Mouse (Mus musculus): ENCODE measurements around the gene Mtfr1l.

The Mtfr1l gene
- long read RNA-seq, experiment 1, transcript Mtfr1l-201 (7 exons, 2,025 nt), result minor isoform, 83 of 255 reads
- long read RNA-seq, experiment 1, transcript Mtfr1l-202 (7 exons, 1,969 nt), result major isoform, 99 of 255 reads
- long read RNA-seq, experiment 1, partial matches to known transcripts, result 48 of 255 reads
- long read RNA-seq, experiment 1, other reads (novel, unspliced or antisense), result 24 of 255 reads
- long read RNA-seq, experiment 2, transcript Mtfr1l-201 (7 exons, 2,025 nt), result minor isoform, 85 of 259 reads
- long read RNA-seq, experiment 2, transcript Mtfr1l-202 (7 exons, 1,969 nt), result major isoform, 98 of 259 reads
- long read RNA-seq, experiment 2, partial matches to known transcripts, result 47 of 259 reads
- long read RNA-seq, experiment 2, other reads (novel, unspliced or antisense), result 28 of 259 reads

DNA sequence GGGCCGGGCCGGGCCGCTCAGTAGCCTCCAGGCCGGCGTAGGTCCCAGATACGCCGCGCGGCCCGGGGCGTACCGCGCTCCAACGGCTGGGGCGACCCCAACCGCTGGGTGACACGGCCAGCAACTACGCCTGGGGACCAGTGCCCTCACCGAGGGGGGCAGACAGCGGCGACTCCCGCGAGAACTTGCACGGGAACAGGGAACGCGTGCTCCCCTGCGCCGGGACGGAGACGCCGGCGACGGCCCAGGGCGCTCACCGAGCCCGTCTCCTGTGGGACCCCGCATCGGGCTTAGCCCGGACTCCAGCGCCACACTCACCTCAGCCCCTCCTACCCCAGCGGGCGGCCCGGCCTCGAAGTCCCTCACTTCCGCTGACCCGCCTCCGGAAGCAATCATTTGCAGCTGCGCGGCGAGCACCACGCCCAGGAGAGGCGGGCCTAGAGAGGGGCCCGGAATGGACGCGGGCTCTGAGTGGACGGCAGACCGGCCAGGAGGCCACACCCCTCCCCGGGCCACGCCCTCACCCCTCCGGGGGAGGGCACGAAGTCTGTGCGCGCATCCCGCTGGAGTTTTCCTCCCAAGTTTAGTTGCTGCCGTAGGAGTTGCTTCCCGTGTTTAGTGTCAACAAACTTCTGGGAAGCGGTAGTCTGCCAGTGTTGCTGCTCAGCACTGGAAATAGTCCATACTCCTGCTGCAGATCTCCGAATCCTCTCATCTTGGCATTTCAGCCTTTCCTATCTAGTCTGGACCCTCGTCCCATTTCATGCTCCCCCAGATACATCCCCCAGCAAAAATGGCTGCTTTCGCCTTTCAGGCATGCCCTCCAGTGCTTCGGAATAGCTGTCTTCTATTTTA, at the start of gene Mtfr1l:
TSS of gene Mtfr1l (minus strand) at position 456 of the 855 bp plus-strand sequence.
- intact Hi-C loops (cut with DNase I), result no loop called here

DNA sequence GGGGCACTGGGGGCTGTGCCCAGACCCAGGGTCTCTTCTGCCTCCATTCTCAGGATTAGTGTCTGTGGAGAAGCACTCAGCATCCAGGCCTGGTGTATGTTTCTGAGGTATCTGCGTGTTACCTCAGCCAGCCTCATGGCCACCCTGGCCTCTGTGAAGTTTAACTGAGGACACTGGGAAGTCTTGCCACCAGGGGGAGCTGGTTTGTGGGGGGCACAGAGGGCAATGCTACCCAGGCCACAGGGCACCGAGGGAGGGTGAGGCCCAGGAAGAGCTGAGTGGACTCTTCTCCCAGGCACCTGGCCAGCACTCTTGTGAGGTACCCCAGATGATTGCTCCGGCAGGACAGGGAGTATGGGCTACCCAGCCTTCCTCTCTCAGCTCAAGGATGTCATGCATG, 48.3 kb upstream of the Mtfr1l start:
- intact Hi-C loops (cut with DNase I), result loop anchor here (10.0 kb wide), 1 partner anchor 121 kb away; the partner anchor contains the start of gene Man1c1

DNA sequence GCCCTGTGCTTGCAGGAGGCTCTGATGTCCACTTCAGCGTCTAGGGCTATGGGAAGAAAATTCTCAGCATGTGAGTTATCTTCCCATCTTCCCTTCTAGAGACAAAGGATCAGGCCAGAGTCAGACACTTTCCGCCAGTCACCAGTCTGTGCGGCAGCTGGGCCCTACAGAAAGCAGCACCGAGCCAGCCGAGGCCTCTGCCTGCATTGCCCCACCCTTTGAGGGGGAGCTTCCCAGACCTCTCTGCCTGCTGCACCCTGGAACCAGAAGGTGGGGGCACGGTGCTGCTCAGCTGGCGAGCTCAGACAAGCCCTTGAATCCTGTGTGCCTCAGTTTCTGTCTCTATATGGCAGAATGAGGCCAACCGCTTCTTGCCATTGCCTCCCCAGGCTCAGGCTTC, 46.2 kb upstream of the Mtfr1l start:
- intact Hi-C loops (cut with DNase I), result loop anchor here (10.0 kb wide), 1 partner anchor 123 kb away; the partner anchor contains the start of gene Man1c1

DNA sequence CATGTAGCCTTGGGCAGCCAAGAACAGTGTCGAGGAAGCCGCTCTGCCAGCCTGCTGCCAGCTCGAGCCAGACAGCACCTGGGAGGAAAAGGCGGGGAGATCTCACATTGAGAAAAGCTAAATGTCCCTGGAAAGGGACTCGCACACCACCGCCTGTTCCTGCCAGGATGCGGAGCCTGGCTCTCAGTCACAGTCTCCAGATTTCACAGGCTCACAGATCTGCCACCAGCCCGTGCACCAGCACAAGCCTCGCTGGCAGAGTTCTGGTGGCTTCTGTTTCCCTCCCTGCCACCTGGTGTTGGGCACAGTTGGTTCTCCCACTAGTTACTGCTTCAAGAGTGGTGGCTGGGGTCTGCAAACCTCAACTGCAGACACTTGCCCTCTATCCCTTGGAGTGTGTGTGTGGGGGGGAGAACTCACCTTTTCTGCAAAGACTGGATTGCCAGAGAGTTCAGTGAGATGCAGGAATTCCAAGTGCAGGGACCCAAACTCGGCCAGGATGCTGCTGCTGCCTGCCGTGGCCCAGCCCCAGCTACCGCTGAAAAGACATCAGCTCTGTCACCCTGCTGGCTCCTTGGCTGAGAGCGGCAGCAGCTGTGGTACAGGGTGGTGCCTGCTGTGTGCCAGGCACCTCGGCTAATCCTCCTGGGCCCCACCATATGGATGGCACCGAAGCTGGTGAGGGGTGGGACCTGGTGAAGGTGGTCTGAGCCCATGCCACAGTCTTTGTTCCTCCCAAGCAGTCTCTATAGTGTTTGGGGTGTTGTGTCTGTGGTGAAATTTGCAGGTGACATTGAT, 45.4 kb upstream of the Mtfr1l start:
- intact Hi-C loops (cut with DNase I), result loop anchor here (10.0 kb wide), 1 partner anchor 124 kb away; the partner anchor contains the start of gene Man1c1

DNA sequence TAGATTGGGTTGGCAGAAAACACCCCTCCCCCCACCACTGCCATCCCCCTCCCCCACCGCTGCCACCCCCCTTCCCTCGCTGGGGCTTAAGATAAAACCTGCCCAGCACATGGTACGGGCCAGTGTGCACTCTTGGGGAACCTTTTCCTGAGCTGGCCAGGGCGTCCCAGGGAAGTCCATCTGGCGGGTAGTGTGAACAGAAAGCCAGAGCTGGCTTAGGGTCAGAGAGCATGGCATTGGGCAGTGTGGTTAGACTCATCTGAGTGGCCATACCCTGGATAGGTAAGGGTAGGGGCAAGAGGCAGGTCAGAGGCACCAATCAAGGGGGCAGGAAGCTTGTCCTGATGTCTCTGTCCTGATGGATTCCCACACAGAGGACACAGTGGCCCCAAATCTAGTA, 44.4 kb upstream of the Mtfr1l start:
- intact Hi-C loops (cut with DNase I), result loop anchor here (10.0 kb wide), 1 partner anchor 125 kb away; the partner anchor contains the start of gene Man1c1

DNA sequence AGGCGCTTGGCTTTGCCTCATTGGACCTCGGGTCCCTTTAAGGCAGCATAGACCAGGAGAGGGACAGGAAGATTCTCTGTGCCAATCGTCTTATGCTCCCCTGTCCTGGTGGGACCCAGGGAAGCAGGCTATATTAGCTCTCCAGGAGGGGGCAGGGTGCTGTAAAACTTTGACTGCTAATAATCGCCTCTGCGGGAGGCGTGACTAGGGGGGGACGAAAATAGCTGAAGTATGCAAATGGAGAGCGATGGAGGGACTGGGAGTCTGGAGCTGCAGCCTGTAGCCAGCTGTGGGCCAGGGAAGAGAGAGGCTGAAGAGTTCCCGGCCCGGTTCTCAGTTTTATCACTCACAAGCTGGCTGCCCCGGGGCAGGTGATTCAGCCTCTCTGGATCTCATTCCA, 44.0 kb upstream of the Mtfr1l start:
- intact Hi-C loops (cut with DNase I), result no loop called here

DNA sequence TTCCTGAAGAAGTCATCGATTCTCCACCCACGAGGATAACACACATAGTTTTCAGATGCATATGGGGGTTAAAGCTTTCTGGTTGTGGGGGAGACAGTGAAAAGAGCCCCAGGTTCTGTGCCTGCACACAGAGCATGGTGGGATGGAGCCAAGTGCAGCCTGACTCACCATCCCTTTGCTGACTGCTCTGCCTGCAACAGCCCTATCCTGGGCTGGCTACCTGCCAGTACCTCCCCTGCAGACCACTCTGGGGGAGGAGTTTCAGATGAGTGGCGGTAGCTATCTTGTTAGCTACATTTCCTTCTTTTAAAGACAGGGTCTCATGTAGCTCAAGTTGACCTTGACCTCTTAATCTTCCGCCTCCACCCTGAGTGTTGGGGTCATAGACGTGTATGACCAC, 43.2 kb upstream of the Mtfr1l start:
- intact Hi-C loops (cut with DNase I), result no loop called here

DNA sequence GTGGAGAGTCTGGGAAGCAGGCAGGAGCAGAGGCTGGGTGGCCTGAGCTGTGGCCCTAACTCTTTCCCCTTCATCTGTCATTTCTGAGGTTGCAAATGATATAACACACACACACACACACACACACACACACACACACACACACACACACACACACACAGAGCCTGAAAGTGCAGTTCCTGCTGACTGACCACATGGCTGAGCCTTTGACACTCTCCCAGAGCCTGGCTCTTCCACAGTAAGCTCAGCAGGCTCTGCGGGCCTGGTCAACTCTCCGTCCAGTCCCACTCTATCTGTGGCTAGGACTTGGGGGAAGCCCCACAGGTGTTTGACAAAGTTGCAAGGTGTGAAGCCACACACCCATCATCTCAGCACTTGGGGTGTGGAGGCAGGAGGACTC, 42.1 kb upstream of the Mtfr1l start:
- intact Hi-C loops (cut with DNase I), result no loop called here

DNA sequence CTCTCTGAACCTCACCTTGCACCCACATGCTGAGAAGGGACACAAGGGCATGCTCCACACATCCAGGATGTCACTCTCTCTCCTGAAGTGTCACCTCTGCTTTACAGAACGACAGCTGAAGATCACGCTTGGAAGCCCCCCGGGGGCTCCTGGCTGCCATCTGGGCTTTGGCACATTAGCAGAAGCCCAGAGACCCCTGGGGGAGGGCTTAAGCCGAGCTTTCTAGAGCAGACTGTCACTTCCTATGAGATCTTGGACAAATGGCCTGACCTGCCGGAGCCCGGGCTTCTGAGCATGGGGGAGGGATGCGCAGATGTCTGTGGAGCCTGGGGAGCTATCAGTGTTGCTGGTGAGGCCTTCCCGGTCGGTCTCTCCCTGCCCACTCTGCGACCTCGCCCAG, 40.3 kb upstream of the Mtfr1l start:
- intact Hi-C loops (cut with DNase I), result no loop called here

DNA sequence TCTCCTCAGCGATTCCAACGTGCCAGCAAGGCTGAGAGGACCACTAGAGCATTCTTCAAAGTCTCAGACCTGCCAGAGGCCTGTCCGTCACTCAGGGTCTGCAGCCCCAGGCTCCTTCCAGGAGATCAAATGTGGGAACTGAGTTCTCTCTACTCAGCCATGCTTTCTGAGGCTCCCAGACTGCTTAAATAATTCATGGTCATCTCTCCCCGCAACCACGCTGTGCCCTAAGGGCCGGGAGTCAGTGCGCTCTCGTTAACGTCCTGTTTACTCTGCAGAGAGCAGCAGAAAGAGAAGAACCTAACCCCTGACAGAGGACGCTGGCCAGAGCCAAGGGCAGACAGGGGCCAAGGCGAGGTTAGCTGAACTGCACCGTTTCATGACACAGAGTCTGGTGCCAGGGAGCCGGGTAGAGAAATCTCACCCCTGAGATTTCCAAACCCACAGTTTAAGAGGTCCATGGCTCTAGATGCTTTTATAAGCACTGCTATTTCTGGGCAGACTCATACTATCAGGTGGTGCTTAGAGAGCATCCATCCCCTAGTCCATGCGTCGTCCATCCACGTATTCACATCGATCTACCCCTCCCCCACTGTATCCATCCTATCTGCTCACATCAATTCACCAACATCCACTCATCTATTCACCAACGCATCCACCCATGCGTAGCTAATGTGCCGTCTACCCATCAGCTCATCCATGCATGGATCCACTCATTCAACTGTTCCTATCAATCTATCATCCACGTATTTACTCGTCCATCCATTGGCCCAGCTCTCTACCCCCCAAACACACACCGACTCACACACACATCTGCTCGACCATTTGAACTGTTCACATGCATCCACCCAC, 37.5 kb upstream of the Mtfr1l start:
- intact Hi-C loops (cut with DNase I), result no loop called here

DNA sequence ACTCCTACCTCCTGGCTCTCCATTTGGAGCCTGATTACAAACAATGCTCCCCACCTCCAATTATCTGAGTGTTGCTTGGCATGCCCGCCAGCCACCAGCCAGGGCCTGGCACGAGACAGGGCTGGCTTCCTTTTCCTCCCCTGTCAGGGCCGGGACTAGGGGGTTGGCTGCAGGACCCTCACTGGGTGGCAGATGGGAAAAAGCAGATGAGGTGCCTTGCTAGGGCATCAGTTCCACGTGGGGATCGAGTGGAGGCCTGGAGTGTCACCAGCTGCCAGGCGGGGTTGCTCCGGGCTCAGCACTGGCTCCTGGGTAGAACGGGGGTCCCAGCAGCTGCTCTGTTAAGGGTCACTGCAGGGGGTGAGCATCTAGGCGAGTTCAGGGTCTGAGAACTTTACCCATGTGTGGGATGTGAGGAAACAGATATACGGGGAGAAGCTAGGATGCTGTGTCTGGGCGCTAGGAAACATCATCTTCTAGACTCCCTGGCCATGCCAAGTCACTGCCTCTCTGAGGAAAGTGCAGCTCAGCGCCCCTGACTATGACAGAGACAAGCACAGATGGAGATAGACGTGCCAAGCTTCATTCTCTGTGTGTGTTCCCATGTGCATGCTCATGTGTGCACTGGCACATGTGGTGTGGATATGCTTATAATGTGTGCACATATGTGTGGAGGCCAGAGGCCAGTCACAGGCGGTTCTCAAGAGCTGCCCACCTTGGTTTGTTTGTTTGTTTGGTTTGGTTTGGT, 35.7 kb upstream of the Mtfr1l start:
- intact Hi-C loops (cut with DNase I), result no loop called here

DNA sequence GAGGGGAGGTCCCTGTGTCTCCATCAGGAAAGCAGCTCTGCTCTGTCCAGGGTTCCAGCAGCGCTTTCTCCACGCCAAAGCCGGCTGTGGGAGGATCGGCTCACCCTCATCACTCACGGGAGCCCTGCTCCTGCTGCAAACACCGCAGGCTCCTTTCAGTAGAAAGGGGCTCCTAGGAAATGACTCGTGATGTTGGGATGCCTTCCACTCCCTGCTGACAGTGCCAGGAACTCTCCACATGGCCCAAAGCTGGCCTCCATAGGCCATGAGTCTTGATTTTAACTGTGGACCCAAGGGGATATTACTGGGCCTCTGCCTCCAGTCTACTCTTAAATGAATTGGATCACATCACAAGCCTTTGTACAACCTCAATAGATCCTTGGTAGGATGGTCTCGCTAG, 34.6 kb upstream of the Mtfr1l start:
- intact Hi-C loops (cut with DNase I), result no loop called here

DNA sequence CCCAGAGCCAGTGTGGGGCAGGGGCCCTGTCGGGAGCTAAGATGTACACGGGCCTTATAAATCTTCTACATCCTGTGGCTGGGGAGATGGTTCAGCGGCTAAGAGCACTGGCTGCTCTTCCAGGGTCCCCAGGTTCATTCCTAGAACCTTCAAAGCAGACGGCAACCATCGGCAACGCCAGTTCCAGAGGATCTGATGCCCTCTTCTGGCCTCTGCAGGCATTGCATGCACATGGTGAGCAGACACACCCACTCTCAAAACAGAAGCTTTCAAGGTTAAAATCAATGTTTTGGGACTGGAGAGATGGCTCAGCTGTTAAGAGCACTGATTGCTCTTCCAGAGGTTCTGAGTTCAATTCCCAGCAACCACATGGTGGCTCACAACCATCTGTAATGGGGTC, 34.0 kb upstream of the Mtfr1l start:
- intact Hi-C loops (cut with DNase I), result no loop called here

DNA sequence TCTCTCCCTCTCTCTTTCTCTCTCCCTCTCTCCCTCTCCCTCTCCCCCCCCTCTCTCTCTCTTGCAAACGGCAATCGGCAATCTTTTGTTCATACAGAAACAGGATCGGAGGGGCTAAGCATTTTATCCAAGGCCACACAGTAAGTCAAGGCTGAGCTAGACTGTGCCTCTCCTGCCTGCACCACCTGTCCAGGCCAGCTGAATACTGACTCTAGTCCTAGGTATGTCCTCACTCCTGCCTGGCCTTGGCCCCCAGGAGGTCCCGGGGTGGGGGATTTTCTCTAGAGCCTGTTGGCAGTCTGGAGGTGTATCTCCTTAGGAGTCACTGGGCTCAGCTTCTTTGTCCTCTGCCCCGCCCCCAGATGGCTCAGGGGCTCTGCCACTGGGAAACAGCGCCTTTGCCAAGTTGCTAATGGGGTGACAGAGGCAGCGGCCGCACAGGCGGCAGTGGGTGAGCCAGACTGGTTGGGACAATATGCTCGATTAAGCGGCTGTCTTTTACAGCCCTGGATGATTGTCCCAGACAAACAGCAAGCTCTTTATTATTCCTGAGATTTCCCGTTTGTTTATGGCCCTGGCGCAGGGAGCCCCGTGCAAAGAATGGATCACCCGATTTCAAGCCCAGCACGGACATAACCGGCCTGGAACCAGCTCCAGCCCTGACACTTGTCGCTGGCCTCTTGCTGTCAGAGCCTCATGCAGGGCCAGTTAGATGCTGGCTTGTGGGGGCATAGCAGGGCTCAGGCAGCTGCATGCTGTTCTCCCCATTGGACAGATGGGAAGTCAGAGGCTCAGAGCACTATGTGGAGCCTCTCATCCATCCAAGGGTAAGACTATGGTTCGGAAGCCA, 32.4 kb upstream of the Mtfr1l start:
- intact Hi-C loops (cut with DNase I), result no loop called here

DNA sequence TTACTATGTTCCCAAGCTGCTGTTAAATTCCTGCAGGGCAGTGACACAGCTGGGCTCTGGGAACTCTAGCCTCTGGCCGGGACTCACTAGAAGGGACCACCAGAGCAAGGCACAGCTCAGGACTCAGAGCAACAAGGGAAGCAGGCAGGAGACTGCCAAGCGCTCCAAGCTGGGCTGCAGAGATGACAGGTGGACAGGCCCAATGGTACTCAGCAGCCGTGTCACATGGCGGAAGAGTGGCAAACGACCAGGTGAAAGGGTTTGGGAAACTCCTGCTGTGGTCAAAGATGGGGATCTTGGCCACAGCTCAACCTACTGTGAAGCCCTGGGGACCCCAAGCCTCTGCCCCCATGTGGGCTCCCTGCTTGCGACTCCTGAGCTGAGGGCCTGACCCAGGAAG, 28.9 kb upstream of the Mtfr1l start:
- intact Hi-C loops (cut with DNase I), result no loop called here

DNA sequence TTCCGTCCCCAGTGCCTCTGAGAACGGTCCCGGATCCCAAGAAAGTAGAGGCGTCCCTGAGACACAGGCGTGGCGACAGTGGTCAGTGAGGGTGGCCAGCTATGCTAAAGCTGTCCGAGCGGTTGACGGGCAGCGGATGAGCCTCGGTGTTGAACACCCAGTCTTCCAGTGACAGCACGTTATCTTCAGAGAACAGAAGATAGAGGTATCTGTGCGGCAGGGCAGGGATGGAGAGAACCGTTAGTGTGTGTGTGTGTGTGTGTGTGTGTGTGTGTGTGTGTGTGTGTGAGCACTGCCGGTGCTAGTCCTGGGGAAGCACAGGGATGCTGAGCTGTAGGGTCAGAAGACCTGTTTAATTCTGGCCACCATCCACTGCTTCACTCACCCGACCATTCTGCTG, 28.4 kb upstream of the Mtfr1l start:
- intact Hi-C loops (cut with DNase I), result no loop called here

DNA sequence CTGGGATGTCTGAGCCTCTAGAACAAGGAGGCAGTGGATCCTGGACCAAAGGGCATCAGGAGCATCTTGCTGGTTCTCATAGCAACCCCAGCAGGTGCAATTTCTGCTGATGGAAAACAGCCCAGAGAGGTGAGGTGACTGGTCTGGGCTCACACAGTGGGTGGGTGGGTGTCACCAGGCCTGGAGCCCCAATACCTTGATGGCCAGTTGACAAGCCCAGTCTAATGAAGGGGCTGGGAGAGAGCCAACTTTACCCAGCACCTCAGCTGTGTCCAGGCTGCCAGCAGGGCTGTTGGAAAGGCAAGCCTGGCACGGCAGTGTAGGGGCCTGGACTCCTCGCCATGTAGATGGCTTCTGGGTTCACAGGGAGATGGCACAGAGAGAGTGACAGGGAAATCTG, 26.8 kb upstream of the Mtfr1l start:
- intact Hi-C loops (cut with DNase I), result no loop called here

DNA sequence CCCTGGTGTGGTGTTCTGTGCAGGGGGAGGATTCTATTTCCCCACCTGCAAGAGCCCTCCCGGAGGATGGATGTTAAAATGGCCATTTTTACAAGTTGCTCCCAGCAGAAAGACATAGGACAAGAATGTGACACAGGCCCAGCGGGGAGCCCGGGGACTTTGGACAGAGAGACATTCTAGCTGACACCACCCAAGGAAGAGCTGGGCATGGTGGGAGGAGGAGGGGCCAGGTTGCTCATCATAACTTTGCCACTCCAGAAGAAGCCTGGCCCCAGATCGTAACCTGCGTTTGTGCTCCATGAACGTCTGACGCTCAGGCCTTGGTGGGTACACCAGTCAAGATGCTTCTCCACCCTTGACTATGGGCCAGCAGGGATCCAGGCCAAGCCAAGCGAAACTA, 25.5 kb upstream of the Mtfr1l start:
- intact Hi-C loops (cut with DNase I), result no loop called here

DNA sequence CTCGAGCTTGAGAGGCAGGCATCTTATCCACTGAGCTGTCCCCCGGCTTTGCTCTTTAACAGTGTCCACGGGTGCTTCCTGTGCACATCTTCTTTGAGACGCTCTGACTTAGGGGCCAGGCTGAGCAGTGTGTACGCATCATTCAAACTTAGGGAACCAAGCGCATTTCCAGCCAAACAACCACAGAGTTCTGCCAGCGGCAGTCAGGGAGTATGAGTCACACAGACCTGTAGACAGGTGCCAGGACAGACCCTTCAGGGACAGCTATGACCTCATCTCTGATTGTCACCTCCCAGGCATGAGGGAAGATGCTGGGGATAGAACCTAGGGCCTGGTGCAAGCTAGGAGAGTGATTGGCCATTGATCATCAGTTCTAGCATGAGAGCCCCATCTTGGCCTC, 24.0 kb upstream of the Mtfr1l start:
- intact Hi-C loops (cut with DNase I), result no loop called here
